Mouse (Mus musculus) layer of hippocampus, adult 8-10 months (tissue): Measurements from ENCODE around the gene Cactin. TPM values are rescaled to one million over a fixed set of nuclear protein-coding genes. Genes with fewer than 3 reads are reported as not detected.

Source experiments
- DNase-seq, 2 experiments: peaks; one replicate each; pipeline ENCODE4 v3.0.0; 2022; ENCODE audit warnings: low spot score in 2 of 2
- microRNA-seq, 2 experiments: library from miRNA; unstranded; fragments of <30 nt; microRNA quantifications; one replicate each; pipeline ENCODE4 v1.2.0; 2022
- total RNA-seq, 4 experiments: library from RNA; stranded (reverse); gene quantifications; 2 replicates each; pipeline ENCODE4 v1.2.4; 2022

The Cactin gene
- total RNA-seq, 4 experiments from 2014 or later, result 28.2 to 31.3 (median 30.2) TPM

GRCm38 (mm10) chr10:81364666-81365065 lies 43.8 kb downstream of the Cactin start:
- DNase-seq, result no peak

DNA sequence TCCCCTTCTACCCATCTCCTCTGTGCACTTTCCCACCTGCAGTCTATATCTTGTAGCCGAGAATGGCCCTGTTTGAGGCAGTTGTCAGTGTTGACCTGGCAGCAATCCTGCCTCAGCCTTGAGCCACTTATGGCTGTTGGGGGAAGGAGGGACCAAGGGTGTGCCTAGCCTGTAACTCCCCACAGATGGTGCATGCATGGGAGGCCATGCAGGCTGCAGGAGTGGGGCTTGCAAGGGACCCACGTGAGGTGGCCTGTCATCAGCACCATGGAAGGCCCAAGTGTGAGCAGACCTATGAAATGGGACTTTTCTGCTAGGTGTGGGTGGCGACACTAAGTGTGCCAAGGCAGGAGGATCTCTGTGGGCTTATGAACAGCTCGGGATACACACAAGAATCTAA lies 44.2 kb downstream of the Cactin start:
- DNase-seq, result no peak

DNA sequence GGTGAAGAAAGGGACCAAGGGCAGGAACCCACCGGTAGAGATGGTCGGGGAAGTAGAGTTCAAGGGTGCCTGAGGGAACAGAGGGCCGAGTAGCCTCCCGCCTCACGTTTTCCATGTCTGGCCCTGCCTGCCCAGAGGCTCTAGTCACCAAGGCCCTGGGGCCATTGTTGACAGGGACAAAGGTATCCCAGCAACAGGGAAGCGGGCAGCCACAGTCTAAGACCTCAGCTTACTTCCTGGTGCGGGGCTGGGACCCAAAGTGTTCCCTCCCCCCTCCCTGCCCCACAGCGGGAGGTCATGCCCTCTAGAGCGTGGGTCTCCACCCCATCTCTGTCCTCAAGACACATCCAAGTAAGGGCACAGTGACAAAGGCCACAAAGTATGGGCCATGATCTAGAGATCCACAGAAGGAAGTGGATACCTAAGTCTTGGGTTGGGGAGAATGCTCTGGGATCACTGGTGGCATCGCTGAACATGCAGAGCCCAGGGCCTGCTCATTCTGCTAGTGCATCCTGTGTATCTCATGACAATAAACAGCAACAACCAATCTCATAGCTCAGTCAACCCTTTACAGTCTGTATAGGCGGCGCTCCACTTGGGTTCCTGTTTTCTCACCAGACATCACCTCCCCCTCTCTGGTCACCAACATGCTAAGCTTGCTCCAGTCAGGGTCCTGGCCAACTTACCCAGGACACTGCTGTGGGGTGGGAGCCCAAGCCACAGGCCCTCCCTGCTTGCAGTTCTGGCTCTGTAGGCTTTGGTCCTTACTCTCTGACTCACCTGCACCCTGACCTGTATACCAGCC lies 45.0 kb downstream of the Cactin start, which contains the start of gene 4930404N11Rik:
Gene 4930404N11Rik (minus strand): TSS at position 145 of the 805 bp plus-strand sequence.
- DNase-seq, result no peak

GRCm38 (mm10) chr10:81366477-81367206 lies 45.7 kb downstream of the Cactin start:
- DNase-seq, result no peak

DNA sequence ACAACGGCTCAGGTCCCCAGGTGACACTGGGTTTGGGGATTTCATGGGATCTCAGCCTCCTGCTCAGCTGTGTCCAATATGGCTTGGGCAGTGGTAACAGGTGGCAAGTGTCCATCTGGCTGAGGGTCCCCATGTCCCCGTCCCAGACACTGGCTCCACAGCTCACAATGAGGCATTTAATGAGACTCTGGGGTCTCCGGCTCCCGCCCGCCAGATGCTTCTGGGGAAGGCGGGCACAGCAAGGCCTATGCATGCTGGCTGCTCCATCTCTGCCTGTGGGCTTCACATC lies 46.2 kb downstream of the Cactin start:
- no peak for DNase-seq

GRCm38 (mm10) chr10:81375322-81375721 lies 54.4 kb downstream of the Cactin start:
- no peak for DNase-seq

Small RNA genes lying within 50 kb of the gene (microRNA-seq; reads per million reads assigned to microRNA genes)
- 24.9 to 36.1 reads per million in 2 experiments for gene Mir3057

Other genes starting within 250 kb of the Cactin start
- gene Creb3l3, start 222.2 kb upstream of the Cactin start, total RNA-seq, result under 1 TPM; 0.19 to 0.80 (median 0.68) TPM
- 100 to 1,000 TPM; 131 to 151 (median 135) TPM for gene Map2k2, start 215.2 kb upstream of the Cactin start, total RNA-seq
- 100 to 1,000 TPM in 3 of 4 experiments, 10 to 100 TPM in 1; 94.8 to 118 (median 103) TPM for gene Zbtb7a, start 185.9 kb upstream of the Cactin start, total RNA-seq
- gene Pias4, start 153.2 kb upstream of the Cactin start, total RNA-seq, result 10 to 100 TPM; 27.0 to 35.1 (median 31.7) TPM
- 100 to 1,000 TPM; 820 to 960 (median 855) TPM for gene Eef2, start 144.5 kb upstream of the Cactin start, total RNA-seq
- 10 to 100 TPM; 57.1 to 69.8 (median 65.7) TPM for gene Dapk3, start 138.1 kb upstream of the Cactin start, total RNA-seq
- gene 4930442H23Rik, start 137.3 kb upstream of the Cactin start, total RNA-seq, result not detected
- under 1 TPM in 1 of 4 experiments, not detected in 3; 0.57 TPM for gene Nmrk2, start 119.1 kb upstream of the Cactin start, total RNA-seq
- gene Atcay, start 90.3 kb upstream of the Cactin start, total RNA-seq, result 100 to 1,000 TPM; 135 to 167 (median 145) TPM
- gene Zfr2, start 87.9 kb upstream of the Cactin start, total RNA-seq, result 10 to 100 TPM; 59.3 to 81.0 (median 65.3) TPM
- 100 to 1,000 TPM; 208 to 230 (median 216) TPM for gene Matk, start 68.2 kb upstream of the Cactin start, total RNA-seq
- 10 to 100 TPM; 32.5 to 49.5 (median 40.8) TPM for gene Mrpl54, start 54.2 kb upstream of the Cactin start, total RNA-seq
- 10 to 100 TPM; 32.0 to 45.0 (median 39.1) TPM for gene Apba3, start 54.1 kb upstream of the Cactin start, total RNA-seq
- 1 to 10 TPM in 2 of 4 experiments, under 1 TPM in 2; 0.73 to 1.2 (median 0.90) TPM for gene Tjp3, start 29.5 kb upstream of the Cactin start, total RNA-seq
- gene Pip5k1c, start 28.1 kb upstream of the Cactin start, total RNA-seq, result 100 to 1,000 TPM; 267 to 303 (median 296) TPM
- gene Tbxa2r, start 7.6 kb downstream of the Cactin start, total RNA-seq, result 1 to 10 TPM; 1.1 to 1.4 (median 1.4) TPM
- gene Gipc3, start 22.2 kb downstream of the Cactin start, total RNA-seq, result 1 to 10 TPM; 1.3 to 2.2 (median 1.7) TPM
- 10 to 100 TPM; 32.5 to 37.1 (median 32.9) TPM for gene Hmg20b, start 29.4 kb downstream of the Cactin start, total RNA-seq
- 10 to 100 TPM; 40.7 to 46.7 (median 43.6) TPM for gene Mfsd12, start 36.4 kb downstream of the Cactin start, total RNA-seq
- gene 4930404N11Rik, start 44.7 kb downstream of the Cactin start, total RNA-seq, result 1 to 10 TPM; 1.0 to 3.2 (median 1.4) TPM
- gene Fzr1, start 57.4 kb downstream of the Cactin start, total RNA-seq, result 10 to 100 TPM; 64.6 to 72.1 (median 67.2) TPM
- gene Dohh, start 63.3 kb downstream of the Cactin start, total RNA-seq, result 10 to 100 TPM; 64.3 to 78.5 (median 72.6) TPM
- gene Gm48551, start 63.4 kb downstream of the Cactin start, total RNA-seq, result 1 to 10 TPM; 2.7 to 5.5 (median 4.5) TPM
- gene Gm48552, start 67.9 kb downstream of the Cactin start, total RNA-seq, result 1 to 10 TPM; 2.9 to 9.7 (median 4.2) TPM
- gene Smim24, start 71.9 kb downstream of the Cactin start, total RNA-seq, result 1 to 10 TPM; 1.3 to 1.7 (median 1.4) TPM
- 10 to 100 TPM; 52.8 to 61.6 (median 58.7) TPM for gene Nfic, start 134.5 kb downstream of the Cactin start, total RNA-seq
- 100 to 1,000 TPM; 230 to 284 (median 256) TPM for gene Celf5, start 161.6 kb downstream of the Cactin start, total RNA-seq
- 10 to 100 TPM; 74.1 to 88.0 (median 82.8) TPM for gene Ncln, start 175.3 kb downstream of the Cactin start, total RNA-seq
- gene S1pr4, start 179.0 kb downstream of the Cactin start, total RNA-seq, result under 1 TPM; 0.51 to 0.80 (median 0.58) TPM
- gene Gna15, start 203.1 kb downstream of the Cactin start, total RNA-seq, result 1 to 10 TPM; 2.5 to 9.7 (median 5.7) TPM
- 100 to 1,000 TPM; 106 to 120 (median 114) TPM for gene Gna11, start 224.1 kb downstream of the Cactin start, total RNA-seq
- gene Aes, start 238.4 kb downstream of the Cactin start, total RNA-seq, result 100 to 1,000 TPM; 659 to 695 (median 670) TPM